20 mouse cellular contexts compared by ENCODE assay signal in the genomic region with DNA sequence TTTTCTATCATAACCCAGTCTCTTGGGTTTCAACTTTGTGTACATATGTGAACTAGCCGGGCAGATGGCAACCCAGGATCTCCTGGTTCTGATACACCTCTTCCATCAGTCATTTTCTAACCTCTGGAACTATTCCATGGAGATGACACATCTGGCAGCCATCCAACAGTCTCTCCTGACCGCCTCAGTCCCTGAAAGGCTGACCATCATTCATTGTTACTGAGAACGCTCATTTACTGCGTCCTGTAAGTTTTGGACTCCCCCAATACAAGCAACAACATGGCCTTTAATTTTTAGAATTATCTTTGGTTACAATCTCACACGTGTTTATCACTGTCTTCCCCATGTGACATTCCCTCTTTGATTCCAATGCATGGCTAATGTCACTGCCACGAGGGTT.
DNase-seq lines count a peak whose midpoint lies in the region; ATAC-seq lines count a peak whose summit lies in the region.
"Had no signal": no experiment of that assay in that cellular context is flagged by ENCODE, and none has a peak within 500 bp of the region (broad histone marks: within the 10 kb centered on the region; RNA-seq: fewer than 3 reads in every experiment).

No protein-coding gene starts in this region.

- no peaks in the 10 kb centered on the region for H3K9me3 ChIP-seq in forebrain, embryonic 11.5 days (ENCODE audit: control insufficient read depth, low read length)
- no peaks in the 10 kb centered on the region for H3K9me3 ChIP-seq in forebrain, embryonic 15.5 days
- H3K9me3 ChIP-seq in hindbrain, embryonic 12.5 days (replicated peaks) = peaks cover 6% of the 10 kb centered on the region; the same call in 1 of the 2 replicates
- H3K9me3 ChIP-seq: embryonic facial prominence, embryonic 10.5 days; heart, embryonic 10.5 days; heart, embryonic 15.5 days; intestine, embryonic 15.5 days had no signal

- H3K4me1 ChIP-seq in forebrain, embryonic 11.5 days (replicated peaks; ENCODE audit: control insufficient read depth, insufficient read depth, low read length) = no peaks in the 10 kb centered on the region
- H3K4me1 ChIP-seq in forebrain, embryonic 15.5 days = no peaks in the 10 kb centered on the region
- H3K4me1 ChIP-seq in hindbrain, embryonic 12.5 days = no peaks in the 10 kb centered on the region
- H3K4me1 ChIP-seq: embryonic facial prominence, embryonic 10.5 days; heart, embryonic 10.5 days; heart, embryonic 15.5 days; intestine, embryonic 15.5 days had no signal

- no peak for ATAC-seq in forebrain, embryonic 11.5 days (replicated peaks; ENCODE audit: low FRiP score)
- no peak for ATAC-seq in forebrain, embryonic 15.5 days (replicated peaks)
- ATAC-seq in hindbrain, embryonic 12.5 days (ENCODE audit: low FRiP score) = no peak
- ATAC-seq: activated CD4-positive, CD25-positive, alpha-beta regulatory T cell, adult 4 months; forebrain, embryonic 14.5 days; intestine, embryonic 15.5 days; Patski had no signal

- no peaks in the 10 kb centered on the region for H3K36me3 ChIP-seq in forebrain, embryonic 11.5 days (ENCODE audit: control insufficient read depth, insufficient read depth, low read length)
- no peaks in the 10 kb centered on the region for H3K36me3 ChIP-seq in forebrain, embryonic 15.5 days
- no peaks in the 10 kb centered on the region for H3K36me3 ChIP-seq in hindbrain, embryonic 12.5 days
- H3K36me3 ChIP-seq: embryonic facial prominence, embryonic 10.5 days; heart, embryonic 10.5 days; heart, embryonic 15.5 days; intestine, embryonic 15.5 days had no signal

- DNase-seq in forebrain, embryonic 11.5 days (ENCODE audit: low spot score) = peak; percentile 25
- peak; percentile 49 for DNase-seq in NIH3T3 (ENCODE audit: low read depth)
- DNase-seq in adrenal gland, postnatal 14 days = peak; percentile 51
- DNase-seq in layer of hippocampus, adult 9-11 months = no peak
- DNase-seq: cerebellum, adult 11-12 months; cerebellum, adult 9-10 months; gastrocnemius, postnatal 36 days; heart, adult 18-20 months; heart, postnatal 14 days; kidney, adult 2 months had no signal

- H3K4me2 ChIP-seq in forebrain, embryonic 11.5 days (ENCODE audit: low read depth, low read length, severe bottlenecking) = no peak overlapping the region
- H3K4me2 ChIP-seq in forebrain, embryonic 15.5 days (replicated peaks) = no peak overlapping the region
- H3K4me2 ChIP-seq in hindbrain, embryonic 12.5 days (replicated peaks) = no peak overlapping the region
- H3K4me2 ChIP-seq: heart, embryonic 15.5 days; hindbrain, embryonic 14.5 days; intestine, embryonic 15.5 days had no signal

- H3K9ac ChIP-seq in forebrain, embryonic 11.5 days (ENCODE audit: low read length) = no peak overlapping the region
- H3K9ac ChIP-seq in forebrain, embryonic 15.5 days (replicated peaks) = no peak overlapping the region
- H3K9ac ChIP-seq in hindbrain, embryonic 12.5 days = no peak overlapping the region
- H3K9ac ChIP-seq: heart, embryonic 15.5 days; hindbrain, embryonic 14.5 days; intestine, embryonic 15.5 days had no signal

- WGBS in forebrain, embryonic 11.5 days = 84% methylated on average over 6 of the region's 6 CpGs
- 71% methylated on average over 6 of the region's 6 CpGs for WGBS in forebrain, embryonic 15.5 days
- 73% methylated on average over 6 of the region's 6 CpGs for whole genome bisulfite sequencing in hindbrain, embryonic 12.5 days

- no peak overlapping the region for H3K4me3 ChIP-seq in forebrain, embryonic 11.5 days (ENCODE audit: low read depth, low read length)
- no peak overlapping the region for H3K4me3 ChIP-seq in forebrain, embryonic 15.5 days
- no peak overlapping the region for H3K4me3 ChIP-seq in hindbrain, embryonic 12.5 days
- H3K4me3 ChIP-seq: embryonic facial prominence, embryonic 10.5 days; heart, embryonic 10.5 days; heart, embryonic 15.5 days; intestine, embryonic 15.5 days had no signal

- no peak overlapping the region for H3K27ac ChIP-seq in forebrain, embryonic 11.5 days (ENCODE audit: low read depth, low read length)
- no peak overlapping the region for H3K27ac ChIP-seq in forebrain, embryonic 15.5 days (replicated peaks)
- H3K27ac ChIP-seq in hindbrain, embryonic 12.5 days = no peak overlapping the region
- H3K27ac ChIP-seq: embryonic facial prominence, embryonic 10.5 days; heart, embryonic 10.5 days; heart, embryonic 15.5 days; hindbrain, embryonic 14.5 days; intestine, embryonic 15.5 days had no signal

- no peaks in the 10 kb centered on the region for H3K27me3 ChIP-seq in forebrain, embryonic 11.5 days (ENCODE audit: control insufficient read depth, insufficient read depth, low read length)
- H3K27me3 ChIP-seq in forebrain, embryonic 15.5 days = no peaks in the 10 kb centered on the region
- H3K27me3 ChIP-seq in hindbrain, embryonic 12.5 days = no peaks in the 10 kb centered on the region
- H3K27me3 ChIP-seq: heart, embryonic 15.5 days; intestine, embryonic 15.5 days had no signal
